Mouse (Mus musculus): ENCODE data around the gene Vwa3a. TPM values are rescaled to one million over a fixed set of nuclear protein-coding genes. Genes with fewer than 3 reads are reported as not detected.
"Not testable (repeated sequence)": the region's sequence is repeated elsewhere in the genome, so short reads cannot be mapped to it uniquely, and the experiment has no call there.

Vwa3a gene
- polyA plus RNA-seq, 1 experiment from 2014 or later = 0.21 TPM

GRCm38 (mm10) chr7:120699586-120699985 lies 39.5 kb upstream of the Vwa3a start:
- Histone ChIP-seq H3K9ac (ENCODE audit: low read length) (no peak overlapping the region), H3K4me3 (ENCODE audit: low read depth, low read length) (no peak overlapping the region), H3K27me3 (ENCODE audit: control insufficient read depth, insufficient read depth, low read length) (no peaks in the 10 kb centered on the region), H3K4me2 (replicated peaks; ENCODE audit: low read depth) (no peak overlapping the region), H3K9me3 (ENCODE audit: control insufficient read depth, low read length) (no peaks in the 10 kb centered on the region), H3K27ac (replicated peaks) (no peak overlapping the region), H3K4me1 (replicated peaks; ENCODE audit: control insufficient read depth, insufficient read depth) (no peaks in the 10 kb centered on the region), H3K36me3 (ENCODE audit: control insufficient read depth, insufficient read depth, low read length) (no peaks in the 10 kb centered on the region)
- DNase-seq (ENCODE audit: low spot score) (no peak), ATAC-seq (ENCODE audit: low FRiP score, low TSS enrichment) (no peak)
- TF ChIP-seq CTCF (IDR thresholded peaks at IDR 0.05; ENCODE audit: low read depth) (no peak), EP300 (optimal IDR thresholded peaks at IDR 0.05) (no peak)
- WGBS = 88% methylated on average over 6 of the region's 6 CpGs

- no peak overlapping the region for H3K27ac ChIP-seq (replicated peaks)
- H3K36me3 ChIP-seq (ENCODE audit: control insufficient read depth, insufficient read depth, low read length) = no peaks in the 10 kb centered on the region
- H3K27me3 ChIP-seq (ENCODE audit: control insufficient read depth, insufficient read depth, low read length) = no peaks in the 10 kb centered on the region
- TF ChIP-seq CTCF (IDR thresholded peaks at IDR 0.05; ENCODE audit: low read depth) = no peak
- no peak for TF ChIP-seq EP300 (optimal IDR thresholded peaks at IDR 0.05)
- DNase-seq (ENCODE audit: low spot score) = no peak
- no peak overlapping the region for H3K4me3 ChIP-seq (ENCODE audit: low read depth, low read length)
- no peaks in the 10 kb centered on the region for H3K4me1 ChIP-seq (replicated peaks; ENCODE audit: control insufficient read depth, insufficient read depth)
- 47% methylated on average over 3 of the region's 3 CpGs for WGBS
- H3K9me3 ChIP-seq (ENCODE audit: control insufficient read depth, low read length) = no peaks in the 10 kb centered on the region
- ATAC-seq (ENCODE audit: low FRiP score, low TSS enrichment) = no peak
- no peak overlapping the region for H3K9ac ChIP-seq (ENCODE audit: low read length)
- H3K4me2 ChIP-seq (replicated peaks; ENCODE audit: low read depth) = no peak overlapping the region
Observed at GRCm38 (mm10) chr7:120703888-120704287, 35.2 kb upstream of the Vwa3a start.

GRCm38 (mm10) chr7:120712071-120712470 lies 27.0 kb upstream of the Vwa3a start:
- H3K27me3 ChIP-seq (ENCODE audit: control insufficient read depth, insufficient read depth, low read length) = no peaks in the 10 kb centered on the region
- H3K4me3 ChIP-seq (ENCODE audit: low read depth, low read length) = no peak overlapping the region
- no peaks in the 10 kb centered on the region for H3K36me3 ChIP-seq (ENCODE audit: control insufficient read depth, insufficient read depth, low read length)
- H3K27ac ChIP-seq (replicated peaks) = no peak overlapping the region
- WGBS = 81% methylated on average over 2 of the region's 2 CpGs
- H3K9me3 ChIP-seq (ENCODE audit: control insufficient read depth, low read length) = no peaks in the 10 kb centered on the region
- no peak for TF ChIP-seq EP300 (optimal IDR thresholded peaks at IDR 0.05)
- ATAC-seq (ENCODE audit: low FRiP score, low TSS enrichment) (no peak), DNase-seq (ENCODE audit: low spot score) (no peak)
- no peak overlapping the region for H3K9ac ChIP-seq (ENCODE audit: low read length)
- H3K4me2 ChIP-seq (replicated peaks; ENCODE audit: low read depth) = no peak overlapping the region
- no peaks in the 10 kb centered on the region for H3K4me1 ChIP-seq (replicated peaks; ENCODE audit: control insufficient read depth, insufficient read depth)

GRCm38 (mm10) chr7:120713225-120713624 lies 25.9 kb upstream of the Vwa3a start:
- DNase-seq (ENCODE audit: low spot score) (no peak), ATAC-seq (ENCODE audit: low FRiP score, low TSS enrichment) (no peak)
- Histone ChIP-seq H3K9me3 (ENCODE audit: control insufficient read depth, low read length) (no peaks in the 10 kb centered on the region), H3K4me2 (replicated peaks; ENCODE audit: low read depth) (no peak overlapping the region), H3K36me3 (ENCODE audit: control insufficient read depth, insufficient read depth, low read length) (no peaks in the 10 kb centered on the region), H3K27ac (replicated peaks) (no peak overlapping the region), H3K4me1 (replicated peaks; ENCODE audit: control insufficient read depth, insufficient read depth) (no peaks in the 10 kb centered on the region), H3K9ac (ENCODE audit: low read length) (no peak overlapping the region), H3K27me3 (ENCODE audit: control insufficient read depth, insufficient read depth, low read length) (no peaks in the 10 kb centered on the region), H3K4me3 (ENCODE audit: low read depth, low read length) (no peak overlapping the region)
- TF ChIP-seq EP300 (optimal IDR thresholded peaks at IDR 0.05) (no peak), CTCF (IDR thresholded peaks at IDR 0.05; ENCODE audit: low read depth) (no peak)
- 94% methylated on average over 2 of the region's 2 CpGs for WGBS

- H3K4me1 ChIP-seq (replicated peaks; ENCODE audit: control insufficient read depth, insufficient read depth); H3K4me3 ChIP-seq (ENCODE audit: low read depth, low read length); H3K36me3 ChIP-seq (ENCODE audit: control insufficient read depth, insufficient read depth, low read length); H3K9ac ChIP-seq (ENCODE audit: low read length); H3K9me3 ChIP-seq (ENCODE audit: control insufficient read depth, low read length); DNase-seq (ENCODE audit: low spot score); H3K4me2 ChIP-seq (replicated peaks; ENCODE audit: low read depth); H3K27me3 ChIP-seq (ENCODE audit: control insufficient read depth, insufficient read depth, low read length); H3K27ac ChIP-seq (replicated peaks); ATAC-seq (ENCODE audit: low FRiP score, low TSS enrichment): not testable (repeated sequence)
- WGBS = 87% methylated on average over 11 of the region's 11 CpGs
Observed at GRCm38 (mm10) chr7:120713951-120714350, 25.2 kb upstream of the Vwa3a start.

GRCm38 (mm10) chr7:120717261-120717660 lies 21.9 kb upstream of the Vwa3a start:
- H3K4me2 ChIP-seq (replicated peaks; ENCODE audit: low read depth) = no peak overlapping the region
- no peak overlapping the region for H3K27ac ChIP-seq (replicated peaks)
- H3K27me3 ChIP-seq (ENCODE audit: control insufficient read depth, insufficient read depth, low read length) = no peaks in the 10 kb centered on the region
- no peak overlapping the region for H3K4me3 ChIP-seq (ENCODE audit: low read depth, low read length)
- no peaks in the 10 kb centered on the region for H3K36me3 ChIP-seq (ENCODE audit: control insufficient read depth, insufficient read depth, low read length)
- WGBS = 41% methylated on average over 2 of the region's 2 CpGs
- TF ChIP-seq EP300 (optimal IDR thresholded peaks at IDR 0.05) = no peak
- TF ChIP-seq CTCF (IDR thresholded peaks at IDR 0.05; ENCODE audit: low read depth) = no peak
- no peaks in the 10 kb centered on the region for H3K9me3 ChIP-seq (ENCODE audit: control insufficient read depth, low read length)
- no peaks in the 10 kb centered on the region for H3K4me1 ChIP-seq (replicated peaks; ENCODE audit: control insufficient read depth, insufficient read depth)
- H3K9ac ChIP-seq (ENCODE audit: low read length) = no peak overlapping the region
- ATAC-seq (ENCODE audit: low FRiP score, low TSS enrichment) (no peak), DNase-seq (ENCODE audit: low spot score) (no peak)

Data from stomach, postnatal 0 days (tissue).